Mouse (Mus musculus) lung, adult 18-20 months (tissue): Measurements from ENCODE around the gene Amigo1.

Source experiments
- DNase-seq, 2 experiments: peaks; one replicate each; pipeline ENCODE4 v3.0.0; 2022; ENCODE audit warnings: mixed read lengths in 2 of 2

Amigo1 gene

GRCm38 (mm10) chr3:108186098-108187047 lies at the start of gene Amigo1:
TSS of gene Amigo1 (plus strand) at chr3:108186335.
- peak; percentile 44 for DNase-seq

GRCm38 (mm10) chr3:108139113-108139512 lies 47.0 kb upstream of the Amigo1 start:
- DNase-seq, result no peak

GRCm38 (mm10) chr3:108140786-108141185 lies 45.3 kb upstream of the Amigo1 start:
- no peak for DNase-seq

- peak; percentile 94 to 95 for DNase-seq
Measured at GRCm38 (mm10) chr3:108145534-108146445, 40.3 kb upstream of the Amigo1 start, which contains the start of gene Gnai3. TSS of gene Gnai3 (minus strand) at chr3:108146146.

GRCm38 (mm10) chr3:108146671-108147070 lies 39.5 kb upstream of the Amigo1 start:
- no peak for DNase-seq

- peak; percentile 84 to 88 for DNase-seq
Measured at GRCm38 (mm10) chr3:108147386-108148235, 38.5 kb upstream of the Amigo1 start.

- no peak for DNase-seq
Measured at GRCm38 (mm10) chr3:108152290-108152689, 33.8 kb upstream of the Amigo1 start.

- no peak for DNase-seq
Measured at GRCm38 (mm10) chr3:108154656-108155055, 31.5 kb upstream of the Amigo1 start, which contains the start of gene Gpr61. TSS of gene Gpr61 (minus strand) at chr3:108154882.

GRCm38 (mm10) chr3:108158383-108159037 lies 27.6 kb upstream of the Amigo1 start:
- DNase-seq, result no peak

- no peak for DNase-seq
Measured at GRCm38 (mm10) chr3:108164091-108164490, 22.0 kb upstream of the Amigo1 start.

- DNase-seq, result peak; percentile 76 to 78
Measured at GRCm38 (mm10) chr3:108164807-108165206, 21.3 kb upstream of the Amigo1 start.

- no peak for DNase-seq
Measured at GRCm38 (mm10) chr3:108165532-108166315, 20.4 kb upstream of the Amigo1 start.

- peak in 1 of 2 experiments; percentile 37 for DNase-seq
Measured at GRCm38 (mm10) chr3:108166486-108167211, 19.5 kb upstream of the Amigo1 start.

- DNase-seq, result no peak
Measured at GRCm38 (mm10) chr3:108167499-108167898, 18.6 kb upstream of the Amigo1 start.

- no peak for DNase-seq
Measured at GRCm38 (mm10) chr3:108169199-108169598, 16.9 kb upstream of the Amigo1 start.

- no peak for DNase-seq
Measured at GRCm38 (mm10) chr3:108174672-108175531, 11.2 kb upstream of the Amigo1 start.

GRCm38 (mm10) chr3:108178756-108179715 lies 7.1 kb upstream of the Amigo1 start:
- DNase-seq, result no peak

GRCm38 (mm10) chr3:108180514-108180913 lies 5.6 kb upstream of the Amigo1 start:
- DNase-seq, result no peak
